Mouse (Mus musculus): ENCODE results near the gene Spdye4a.
A peak's percentile ranks its signal among the peaks of the same experiment; 100 is the strongest.
"Not testable (repeated sequence)": the region's sequence is repeated elsewhere in the genome, so short reads cannot be mapped to it uniquely, and the experiment has no call there.

Spdye4a gene

GRCm38 (mm10) chr5:143235028-143235693, 8.5 kb upstream of the Spdye4a start, which contains the start of gene Zfp12:
Gene Zfp12, plus strand, starts transcription at chr5:143235163.
- DNase-seq (ENCODE audit: low spot score), result peak; percentile 78

GRCm38 (mm10) chr5:143222287-143222686, 4.4 kb downstream of the Spdye4a start:
- no peak for DNase-seq (ENCODE audit: low spot score)

GRCm38 (mm10) chr5:143220996-143221395, 5.7 kb downstream of the Spdye4a start:
- no peak for DNase-seq (ENCODE audit: low spot score)

- no peak for DNase-seq (ENCODE audit: low spot score)
Measured at GRCm38 (mm10) chr5:143213832-143214231, 12.9 kb downstream of the Spdye4a start.

GRCm38 (mm10) chr5:143205015-143205414, 21.7 kb downstream of the Spdye4a start:
- DNase-seq (ENCODE audit: low spot score), result no peak

GRCm38 (mm10) chr5:143196506-143196905, 30.2 kb downstream of the Spdye4a start:
- DNase-seq (ENCODE audit: low spot score), result no peak

- DNase-seq (ENCODE audit: low spot score), result no peak
Measured at GRCm38 (mm10) chr5:143195166-143195565, 31.5 kb downstream of the Spdye4a start.

- not testable (repeated sequence) for DNase-seq (ENCODE audit: low spot score)
Measured at GRCm38 (mm10) chr5:143194747-143195146, 31.9 kb downstream of the Spdye4a start.

- no peak for DNase-seq (ENCODE audit: low spot score)
Measured at GRCm38 (mm10) chr5:143192806-143193205, 33.9 kb downstream of the Spdye4a start.

- not testable (repeated sequence) for DNase-seq (ENCODE audit: low spot score)
Measured at GRCm38 (mm10) chr5:143188014-143188413, 38.7 kb downstream of the Spdye4a start.

- peak; percentile 69 for DNase-seq (ENCODE audit: low spot score)
Measured at GRCm38 (mm10) chr5:143180255-143181076, 46.2 kb downstream of the Spdye4a start, which contains the start of the genes Rbak and Spdye4b. Gene Rbak, minus strand, starts transcription at chr5:143180775. Gene Spdye4b, plus strand, starts transcription at chr5:143181017.

- DNase-seq (ENCODE audit: low spot score), result no peak
Measured at GRCm38 (mm10) chr5:143179179-143179578, 47.5 kb downstream of the Spdye4a start.

- no peak for DNase-seq (ENCODE audit: low spot score)
Measured at GRCm38 (mm10) chr5:143177541-143178200, 49.0 kb downstream of the Spdye4a start.

- DNase-seq (ENCODE audit: low spot score), result no peak
Measured at GRCm38 (mm10) chr5:143175970-143176369, 50.7 kb downstream of the Spdye4a start.

All from ovary, postnatal 10 days (tissue).